Mouse (Mus musculus): ENCODE measurements around the gene Rbm20.

Gene Rbm20

DNA sequence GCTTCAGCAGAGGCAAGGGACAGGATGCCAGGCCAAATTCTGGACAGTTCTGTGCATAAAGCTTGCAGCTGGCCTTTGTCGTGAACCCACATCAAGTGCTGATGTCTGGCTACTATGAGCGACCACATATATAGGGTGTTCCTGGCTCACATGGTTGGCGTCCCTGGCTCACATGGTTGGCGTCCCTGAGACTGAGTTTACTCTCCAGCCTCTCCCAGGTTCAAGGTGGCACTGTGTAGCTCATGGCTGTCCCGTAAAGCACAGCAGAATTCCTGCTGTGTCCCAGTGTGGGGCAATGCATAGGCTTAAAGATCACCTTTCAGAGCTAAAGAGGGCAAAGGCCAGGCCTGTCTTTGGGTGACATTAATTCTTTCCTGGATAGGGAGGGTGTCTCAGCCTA, 78.2 kb downstream of the Rbm20 start:
- CTCF ChIA-PET: interaction anchor here (0.6 kb wide), 1 partner anchor 226 kb away, joined by 4 read pairs; no protein-coding TSS in a partner anchor

DNA sequence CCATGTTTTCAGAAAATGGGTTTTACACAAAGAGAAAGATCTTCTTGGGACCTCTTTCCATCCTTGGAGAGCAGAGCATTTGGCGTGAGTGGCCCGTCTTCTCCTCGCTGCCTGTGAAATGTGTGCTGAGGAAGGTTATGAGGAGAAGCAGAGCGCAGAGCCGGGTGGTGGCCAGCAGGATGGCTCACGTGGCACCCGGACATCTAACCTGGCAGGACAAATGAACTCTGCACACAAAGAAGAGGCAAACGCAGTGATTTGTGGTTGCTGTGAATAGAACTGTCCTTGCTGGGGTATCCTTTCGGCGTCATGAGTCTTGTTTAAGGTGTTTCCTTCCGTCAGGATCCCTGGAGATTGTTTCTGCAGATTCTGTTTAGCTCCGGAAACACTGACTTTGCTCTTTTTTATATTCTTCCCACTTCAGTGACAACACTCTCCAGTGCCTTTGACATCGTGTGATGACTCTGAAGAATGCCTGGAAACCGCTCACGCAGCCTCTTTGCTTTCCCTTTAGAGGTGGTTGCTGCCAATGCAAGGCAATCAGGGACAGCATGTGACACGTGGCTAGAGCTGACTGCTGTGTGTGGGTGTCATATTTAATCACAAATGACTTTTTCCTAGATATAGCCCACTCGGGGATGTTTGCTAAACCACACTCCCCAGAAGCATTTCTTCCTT, 80.5 kb downstream of the Rbm20 start:
- CTCF ChIA-PET: no interaction called here

DNA sequence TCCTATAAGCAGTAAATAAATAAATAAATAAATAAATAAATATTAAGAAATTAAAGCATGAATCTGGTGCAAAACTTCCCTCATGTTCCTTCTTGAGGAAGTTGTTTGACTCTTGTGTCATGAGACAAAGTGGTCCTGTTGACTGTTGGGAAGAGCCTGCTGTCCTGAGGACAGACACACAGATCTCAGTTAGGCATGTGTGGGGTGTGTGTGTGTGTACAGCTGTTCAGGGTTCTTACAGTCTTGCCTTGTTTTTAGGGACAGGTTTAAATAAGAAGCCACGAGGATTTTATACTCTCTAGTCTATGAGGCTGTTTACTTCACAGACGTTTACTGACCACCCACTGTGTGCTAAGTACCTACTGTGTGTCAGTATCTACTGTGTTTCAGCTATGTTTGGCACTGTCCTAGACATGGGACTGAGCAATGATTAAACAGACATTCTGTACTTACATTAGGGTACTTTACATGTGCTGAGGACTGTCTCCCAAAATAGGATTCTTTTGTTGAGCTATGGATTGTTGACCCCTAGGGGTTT, 81.8 kb downstream of the Rbm20 start:
- CTCF ChIA-PET: no interaction called here

DNA sequence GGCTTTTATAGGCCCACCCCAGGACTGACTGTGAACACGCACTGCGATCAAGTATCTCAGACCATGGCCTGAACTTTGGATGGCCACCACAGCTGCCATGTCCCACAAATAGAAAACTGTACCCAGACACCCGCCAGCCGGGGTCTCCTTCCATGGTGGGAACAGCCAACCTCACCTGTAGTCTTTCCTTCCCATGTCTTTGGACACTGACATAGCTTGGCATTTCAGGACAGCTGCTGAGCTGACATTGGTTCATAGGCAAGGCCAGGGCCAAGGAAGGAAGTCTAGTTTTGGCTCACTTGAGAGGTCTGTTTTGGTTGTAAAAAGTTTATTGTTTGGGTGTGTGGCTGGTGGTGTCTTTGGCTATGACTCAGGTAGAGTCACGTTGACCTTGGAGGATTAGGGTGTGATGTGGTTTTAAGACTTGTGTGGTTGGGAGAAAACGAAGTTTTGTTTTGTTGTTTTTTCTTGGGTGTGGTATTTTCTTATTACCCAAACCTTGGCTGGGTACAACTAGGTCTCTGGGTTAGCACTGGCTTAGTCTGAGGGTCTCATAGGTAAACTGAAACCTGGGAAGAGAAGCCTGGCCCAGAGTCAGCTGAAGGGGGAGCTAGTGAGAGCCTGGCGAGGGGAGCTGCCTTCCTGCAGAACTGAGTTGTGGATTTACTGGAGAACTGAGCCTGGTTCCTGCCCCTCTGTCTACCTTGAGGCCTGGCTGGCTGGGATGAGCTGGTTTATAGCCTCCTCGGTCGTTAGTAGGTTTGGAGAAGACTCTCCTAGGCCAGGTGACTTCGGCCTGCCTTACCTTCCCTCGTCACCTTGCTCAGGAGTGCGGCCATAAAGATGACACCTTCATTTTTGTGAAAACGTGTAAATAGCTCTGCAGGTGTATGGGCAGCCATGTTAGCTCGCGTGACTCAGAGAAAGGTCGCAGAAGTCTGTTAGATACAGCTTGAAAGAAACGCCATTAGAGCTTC, 83.3 kb downstream of the Rbm20 start:
- CTCF ChIA-PET: no interaction called here

DNA sequence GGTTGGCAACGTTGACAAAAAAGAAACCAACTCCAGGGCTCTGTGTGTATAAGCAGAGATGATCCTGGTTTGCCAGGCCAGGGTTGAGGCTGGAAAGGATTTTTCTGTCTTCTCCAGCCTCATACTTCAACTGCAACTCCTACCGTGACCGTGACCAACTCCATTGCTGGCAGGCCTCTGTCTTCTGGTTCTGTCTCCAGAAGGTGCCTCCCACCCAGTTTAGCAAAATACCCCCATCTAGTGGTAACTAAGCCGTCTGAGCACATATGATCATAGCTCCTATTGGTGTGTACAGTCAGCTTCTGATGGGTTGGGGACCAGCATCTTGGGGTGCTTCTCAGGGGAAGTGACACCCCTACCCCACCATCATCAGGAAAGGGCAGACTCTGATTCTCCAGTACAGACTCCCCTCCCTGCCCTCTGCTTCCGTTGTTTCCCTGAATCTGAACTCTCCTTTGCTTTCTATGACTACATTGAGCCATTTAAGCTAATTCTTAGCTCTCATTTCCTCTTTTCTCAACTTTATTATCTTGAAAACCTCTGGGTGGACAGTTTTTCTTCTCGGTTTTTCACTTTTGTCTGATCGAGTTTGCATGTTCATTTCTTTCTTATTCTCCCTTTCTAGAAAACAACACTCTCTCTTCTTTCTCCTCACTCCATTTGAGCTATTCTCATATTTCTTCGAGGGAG, 85.8 kb downstream of the Rbm20 start:
- CTCF ChIA-PET: interaction anchor here (0.5 kb wide), 1 partner anchor 16 kb away, joined by 3 read pairs; no protein-coding TSS in a partner anchor

DNA sequence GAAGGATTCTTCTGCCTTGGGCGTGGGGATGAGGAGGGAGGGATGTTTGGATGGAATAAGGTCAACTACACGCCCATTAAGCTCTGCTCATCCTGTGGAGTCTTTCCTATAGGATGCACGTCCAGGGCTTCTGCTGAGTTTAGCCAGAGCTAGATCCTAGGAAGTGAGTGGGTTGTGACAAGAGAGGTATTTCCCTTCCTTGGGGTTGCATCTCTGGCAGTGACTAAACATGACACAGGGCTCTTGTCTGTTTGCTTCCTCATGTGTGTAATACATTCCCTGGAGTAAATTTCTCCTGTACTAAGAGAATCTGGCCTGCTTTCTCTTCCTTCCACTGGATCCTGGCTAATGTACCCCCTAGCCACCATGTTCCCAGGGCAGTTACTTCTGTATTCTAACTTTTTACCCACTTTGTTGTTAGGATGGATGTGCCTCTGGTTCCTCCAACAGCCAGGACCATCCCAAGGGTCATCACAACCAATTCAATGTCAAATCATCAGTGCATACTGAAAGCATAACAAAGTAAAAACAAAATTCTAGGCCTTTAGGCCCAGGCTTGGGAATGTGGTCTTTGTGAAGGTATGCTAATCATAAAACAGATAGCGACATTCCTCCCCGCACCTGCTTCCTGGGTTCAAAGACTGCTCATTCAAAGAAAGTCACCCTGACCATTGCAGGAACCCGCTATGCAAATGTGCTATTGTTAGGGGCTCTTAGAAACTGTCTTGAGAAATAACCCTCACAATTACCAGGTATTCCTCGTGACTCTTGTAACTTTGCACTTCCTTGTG, 87.8 kb downstream of the Rbm20 start:
- CTCF ChIA-PET: interaction anchor here (0.5 kb wide), 1 partner anchor 1442 kb away, joined by 3 read pairs; no protein-coding TSS in a partner anchor

DNA sequence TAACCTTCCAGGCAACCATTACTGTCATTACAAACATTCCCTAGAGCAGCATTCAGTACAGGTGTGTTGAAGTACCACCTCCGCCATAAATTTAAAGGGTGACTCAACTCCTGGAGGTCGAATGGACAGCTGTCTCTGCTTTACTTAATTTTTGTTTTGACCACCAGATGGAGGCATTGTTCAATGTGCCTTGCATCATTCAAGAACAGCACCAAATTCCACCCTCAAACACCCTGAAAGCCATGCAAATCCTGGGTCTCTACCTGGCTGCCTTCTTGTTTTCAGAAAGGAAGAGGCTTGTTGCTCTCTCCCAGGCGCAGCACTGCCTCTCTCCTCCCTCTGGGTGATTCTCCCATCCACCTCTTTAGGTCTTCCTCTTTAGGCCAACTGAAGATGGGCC, 91.4 kb downstream of the Rbm20 start:
- CTCF ChIA-PET: no interaction called here

DNA sequence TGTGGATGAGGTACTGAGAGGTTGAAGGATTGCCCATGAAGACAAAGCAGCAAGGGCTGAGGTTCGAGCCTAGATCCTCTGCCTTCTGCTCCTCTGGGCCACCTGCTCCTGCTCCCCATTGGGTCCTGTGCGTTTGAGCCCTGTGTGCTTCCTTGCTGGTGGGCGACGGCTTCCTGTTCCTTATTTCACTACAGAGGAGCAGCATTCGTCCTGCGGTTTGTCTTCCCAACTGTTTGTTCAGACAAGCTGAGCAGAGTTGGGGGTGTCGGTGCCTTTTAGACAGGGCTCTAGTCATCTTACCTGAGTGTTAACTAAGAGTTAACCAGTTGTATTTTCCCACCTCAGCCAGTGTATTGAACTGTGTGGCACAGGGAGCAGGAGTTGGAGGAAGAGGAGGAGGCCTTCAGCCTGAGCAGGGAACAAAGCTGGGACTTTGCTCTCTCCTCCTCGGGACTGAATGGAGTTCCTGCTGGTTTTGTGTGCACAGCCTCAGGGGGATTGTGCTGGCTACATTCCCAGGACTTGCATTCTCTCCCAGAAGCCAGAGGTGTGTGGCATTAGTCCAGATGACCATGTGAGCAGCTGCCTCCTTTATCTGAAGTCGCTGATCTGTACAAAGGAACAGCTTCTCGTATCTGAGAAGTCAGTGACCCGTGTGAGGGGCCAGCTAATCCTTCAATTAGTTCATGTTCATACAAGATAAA, 97.0 kb downstream of the Rbm20 start:
- CTCF ChIA-PET: no interaction called here

DNA sequence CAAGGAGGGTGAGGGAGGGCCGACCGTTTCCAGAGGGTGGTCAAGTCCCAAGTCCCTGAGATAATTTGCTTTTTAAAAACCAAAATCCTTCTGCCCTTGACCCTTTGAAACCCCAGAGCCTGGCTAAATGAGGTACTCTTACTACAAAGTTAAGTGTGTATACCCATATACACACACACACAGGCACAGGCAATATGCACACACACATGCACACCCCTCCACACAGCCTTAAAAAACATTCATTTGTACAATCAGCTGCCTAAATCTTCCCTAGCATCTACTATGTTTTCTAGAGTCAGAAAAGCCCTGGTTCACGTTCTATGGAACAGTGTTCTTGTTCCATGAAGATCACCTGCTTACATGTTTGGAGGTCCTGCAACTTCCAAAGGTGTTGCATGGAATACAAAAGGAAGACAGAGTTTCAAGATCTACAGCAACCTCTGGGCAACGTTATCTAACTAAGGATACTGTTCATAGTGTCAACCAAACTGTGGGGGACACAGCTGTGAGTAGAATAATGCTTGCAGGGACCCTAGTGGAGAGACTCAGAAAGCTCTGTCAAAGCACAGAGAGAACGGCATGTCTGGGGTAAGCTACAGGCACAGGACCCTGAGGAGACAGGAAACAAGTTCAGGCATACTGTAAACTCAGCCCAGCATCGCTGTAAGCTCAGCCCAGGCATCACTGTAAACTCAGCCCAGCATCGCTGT, 97.7 kb downstream of the Rbm20 start:
- CTCF ChIA-PET: no interaction called here

DNA sequence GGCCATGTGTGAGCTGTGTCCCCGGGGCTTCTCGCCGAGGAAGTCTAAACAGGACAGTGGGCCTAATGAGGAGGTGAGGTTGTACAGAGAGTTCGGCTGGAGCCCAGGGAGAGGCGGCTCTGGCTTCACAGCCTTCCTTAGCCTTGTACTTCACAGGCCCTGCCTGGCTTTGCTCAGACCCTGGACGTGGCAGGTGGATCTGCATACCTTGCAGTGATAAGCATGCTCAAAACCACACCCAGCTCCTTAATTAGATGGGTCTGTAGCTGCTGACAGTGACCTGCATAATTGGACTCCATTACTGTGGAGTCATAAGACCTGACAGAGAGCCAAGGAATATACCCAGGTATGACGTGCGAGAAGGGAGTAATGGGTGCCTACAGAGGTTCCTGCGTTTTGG, 102.3 kb downstream of the Rbm20 start:
- CTCF ChIA-PET: no interaction called here

DNA sequence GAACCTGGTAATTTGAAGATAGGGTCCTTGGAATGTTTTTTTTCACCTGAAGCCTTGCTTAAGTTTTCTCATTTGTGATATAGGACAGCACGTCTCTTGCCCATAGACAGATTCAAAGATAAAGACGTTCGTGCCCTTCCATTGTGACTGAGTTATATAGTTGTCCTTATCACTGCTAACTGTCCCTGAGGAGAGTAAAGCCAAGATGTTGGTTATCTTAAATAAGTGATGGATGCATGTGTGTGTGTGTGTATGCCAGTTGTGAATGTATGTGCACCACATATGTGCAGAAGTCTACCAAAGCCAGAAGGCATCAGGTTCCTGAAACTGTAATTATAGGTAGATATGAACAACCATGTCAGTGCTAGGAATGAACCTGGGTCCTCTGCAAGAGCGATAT, 102.7 kb downstream of the Rbm20 start:
- CTCF ChIA-PET: no interaction called here

DNA sequence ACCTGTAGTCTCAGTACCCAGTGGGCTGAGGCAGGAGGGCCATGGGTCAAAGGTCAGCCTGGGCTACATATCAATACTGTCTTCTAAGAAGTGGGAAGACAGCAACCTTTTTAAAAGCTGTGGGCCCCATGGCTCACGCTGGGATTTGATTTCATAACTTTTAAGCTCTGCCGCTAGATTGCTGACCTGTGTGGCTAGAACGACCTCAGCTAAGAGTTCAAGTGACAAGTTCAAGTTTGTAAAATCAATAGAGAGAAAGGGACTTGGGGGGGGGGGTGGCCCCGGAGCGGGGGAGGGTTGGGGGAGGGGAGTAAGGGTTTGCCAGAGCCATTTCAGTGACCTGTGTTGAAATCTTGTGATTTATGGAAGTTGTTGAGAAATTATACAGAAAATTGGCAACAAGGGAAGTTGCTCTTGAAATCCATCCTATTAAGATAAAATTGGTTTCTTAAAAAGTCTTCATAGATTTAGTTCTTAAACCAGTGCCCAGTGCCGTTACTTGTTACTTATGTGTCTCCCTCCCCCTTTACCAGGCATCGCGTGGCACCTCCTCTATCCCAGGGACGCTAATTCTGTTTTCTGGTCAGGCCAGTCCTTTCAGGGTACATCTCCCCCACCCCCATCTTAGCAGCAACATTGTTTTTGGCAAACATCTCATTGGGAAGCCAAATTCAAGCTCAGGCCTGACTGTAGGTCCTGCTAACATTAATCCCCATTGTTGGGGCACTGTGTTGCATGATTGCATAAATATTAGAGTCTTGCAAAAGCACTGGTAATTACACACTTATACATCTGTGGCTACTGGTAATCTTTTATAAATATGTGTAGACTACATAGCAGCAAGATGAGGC, 103.9 kb downstream of the Rbm20 start:
- CTCF ChIA-PET: no interaction called here

DNA sequence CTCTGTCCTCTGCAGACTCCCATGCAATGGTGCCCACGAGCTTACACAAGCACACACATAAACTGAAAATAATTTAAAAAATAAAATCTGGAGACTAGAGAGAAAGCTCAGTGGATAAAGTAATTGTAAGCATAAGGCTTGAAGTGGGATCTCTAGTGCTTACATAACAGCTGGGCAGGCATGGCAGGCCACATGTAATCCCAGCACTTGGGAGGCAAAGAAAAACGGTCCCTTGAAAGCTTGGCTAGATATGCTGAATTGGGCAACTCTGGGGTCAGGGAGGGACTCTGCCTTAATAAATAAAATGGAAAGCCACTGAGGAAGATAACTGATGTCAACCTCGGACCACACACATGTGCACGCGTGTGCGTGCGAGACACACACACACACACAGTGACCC, 104.7 kb downstream of the Rbm20 start:
- CTCF ChIA-PET: no interaction called here

DNA sequence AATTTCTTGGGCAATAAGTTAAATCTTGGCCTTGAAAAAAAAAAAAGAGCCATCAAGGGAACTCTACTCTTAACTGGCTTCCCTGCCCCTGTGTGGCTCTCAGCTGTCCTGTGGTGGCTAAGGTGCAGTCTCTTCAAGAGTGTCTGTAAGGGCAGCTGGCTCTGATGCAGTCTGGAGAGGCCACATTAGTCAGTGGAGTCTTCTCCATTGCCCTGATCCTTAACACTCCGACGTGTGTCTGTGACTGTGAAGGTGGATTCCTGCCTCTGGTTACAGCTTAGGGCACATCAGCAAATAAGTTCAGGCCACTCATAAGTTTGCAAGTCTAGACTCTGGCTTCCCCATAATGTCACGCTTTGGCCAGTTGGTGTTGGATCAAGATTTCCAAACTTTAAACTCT, 108.2 kb downstream of the Rbm20 start:
- CTCF ChIA-PET: no interaction called here

DNA sequence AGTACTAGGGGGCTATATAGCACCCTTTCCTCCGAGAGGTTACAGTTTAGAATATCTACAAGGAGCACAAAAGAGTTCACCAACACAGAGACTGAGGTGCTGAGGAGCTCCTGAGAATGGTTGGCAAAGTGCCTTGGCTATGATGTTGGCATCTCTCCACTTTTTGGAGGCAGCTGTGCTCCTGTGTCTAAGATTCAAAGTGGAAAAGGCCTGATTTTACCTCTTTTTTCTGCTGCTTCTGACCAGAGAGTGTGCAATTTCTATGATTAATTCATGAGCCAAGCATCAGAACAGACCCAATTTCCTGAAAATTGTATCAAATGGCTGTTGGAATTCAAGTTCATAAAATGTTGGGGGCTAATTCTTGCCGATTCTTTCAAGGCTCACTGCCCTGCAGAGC, 109.1 kb downstream of the Rbm20 start:
- CTCF ChIA-PET: no interaction called here

DNA sequence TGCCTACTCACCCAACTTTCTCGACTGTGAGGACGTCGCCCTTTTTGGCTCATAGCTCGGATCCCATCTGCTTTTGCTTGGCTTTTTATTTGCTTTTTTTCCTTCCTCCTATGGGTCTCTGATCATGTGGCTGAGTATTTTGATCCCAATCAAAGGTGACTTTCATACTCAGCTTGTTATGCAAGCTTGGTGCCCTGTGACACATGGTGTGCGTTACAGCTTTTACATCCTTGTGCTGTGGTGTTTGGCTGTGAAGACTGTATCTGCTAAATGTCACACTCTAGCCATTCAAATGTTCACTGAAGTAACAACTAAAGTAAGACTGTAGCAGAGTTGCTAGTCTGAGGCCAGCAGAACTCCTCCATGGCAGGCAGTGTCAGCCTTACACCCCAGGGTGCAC, 109.7 kb downstream of the Rbm20 start:
- CTCF ChIA-PET: no interaction called here

DNA sequence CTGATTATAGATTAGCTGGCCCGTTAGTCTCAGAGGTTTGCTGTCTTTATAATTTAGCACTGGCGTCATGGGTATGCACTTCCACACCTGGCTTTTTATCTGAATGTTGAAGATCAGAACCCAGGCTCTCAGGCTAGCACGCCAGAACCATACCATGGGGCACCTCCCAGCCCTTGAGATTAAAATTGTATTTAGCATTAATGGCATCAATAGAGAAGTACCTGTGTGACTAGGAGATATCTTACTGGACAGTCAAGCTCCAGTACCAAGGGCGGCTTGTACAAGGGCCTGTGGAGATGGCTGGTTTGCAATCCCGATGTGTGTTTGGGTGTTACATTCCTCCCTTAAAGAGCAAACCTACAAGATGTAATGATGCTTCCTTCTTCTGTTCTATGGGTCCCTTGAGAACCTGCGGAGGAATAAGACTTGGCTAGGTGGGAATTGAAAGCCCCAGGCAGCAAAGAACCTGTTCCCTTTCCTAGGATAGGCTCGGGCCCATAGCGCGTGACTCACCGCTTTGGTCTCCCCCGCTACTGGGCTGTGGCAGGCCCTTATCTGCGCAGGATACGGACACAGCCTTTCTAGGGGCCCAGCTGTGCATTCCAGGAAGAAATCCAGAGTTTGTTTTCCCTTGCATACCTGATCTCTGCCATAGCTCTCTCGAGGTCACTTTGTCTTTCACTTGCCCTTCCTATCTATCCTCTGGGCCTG, 111.7 kb downstream of the Rbm20 start:
- CTCF ChIA-PET: no interaction called here

DNA sequence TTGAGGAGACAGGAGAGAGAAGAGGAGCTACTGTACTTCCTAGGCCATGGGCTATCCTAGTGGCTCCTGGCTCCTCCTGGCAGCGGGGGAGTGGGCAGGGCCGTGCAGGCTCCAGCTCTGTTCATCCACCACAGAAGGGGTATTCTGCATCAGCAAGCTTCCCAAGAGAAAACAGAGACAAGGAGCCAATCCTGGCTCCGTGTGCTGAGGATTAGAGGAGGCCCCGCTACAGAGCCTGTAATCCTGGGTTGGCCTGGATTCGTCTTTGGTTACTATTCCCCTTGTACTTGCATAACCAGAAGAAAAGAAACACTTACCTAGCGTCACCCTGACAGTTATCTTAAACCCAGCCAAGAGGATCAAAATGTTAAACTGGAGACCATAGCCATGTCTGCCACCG, 112.5 kb downstream of the Rbm20 start:
- CTCF ChIA-PET: no interaction called here
